Mouse (Mus musculus): ENCODE data around the gene Coro7. TPM values are rescaled to one million over a fixed set of nuclear protein-coding genes. Genes with fewer than 3 reads are reported as not detected.
"Not testable (repeated sequence)": the region's sequence is repeated elsewhere in the genome, so short reads cannot be mapped to it uniquely, and the experiment has no call there.

Coro7 gene
- polyA plus RNA-seq, 1 experiment from 2014 or later = 14.4 TPM

DNA sequence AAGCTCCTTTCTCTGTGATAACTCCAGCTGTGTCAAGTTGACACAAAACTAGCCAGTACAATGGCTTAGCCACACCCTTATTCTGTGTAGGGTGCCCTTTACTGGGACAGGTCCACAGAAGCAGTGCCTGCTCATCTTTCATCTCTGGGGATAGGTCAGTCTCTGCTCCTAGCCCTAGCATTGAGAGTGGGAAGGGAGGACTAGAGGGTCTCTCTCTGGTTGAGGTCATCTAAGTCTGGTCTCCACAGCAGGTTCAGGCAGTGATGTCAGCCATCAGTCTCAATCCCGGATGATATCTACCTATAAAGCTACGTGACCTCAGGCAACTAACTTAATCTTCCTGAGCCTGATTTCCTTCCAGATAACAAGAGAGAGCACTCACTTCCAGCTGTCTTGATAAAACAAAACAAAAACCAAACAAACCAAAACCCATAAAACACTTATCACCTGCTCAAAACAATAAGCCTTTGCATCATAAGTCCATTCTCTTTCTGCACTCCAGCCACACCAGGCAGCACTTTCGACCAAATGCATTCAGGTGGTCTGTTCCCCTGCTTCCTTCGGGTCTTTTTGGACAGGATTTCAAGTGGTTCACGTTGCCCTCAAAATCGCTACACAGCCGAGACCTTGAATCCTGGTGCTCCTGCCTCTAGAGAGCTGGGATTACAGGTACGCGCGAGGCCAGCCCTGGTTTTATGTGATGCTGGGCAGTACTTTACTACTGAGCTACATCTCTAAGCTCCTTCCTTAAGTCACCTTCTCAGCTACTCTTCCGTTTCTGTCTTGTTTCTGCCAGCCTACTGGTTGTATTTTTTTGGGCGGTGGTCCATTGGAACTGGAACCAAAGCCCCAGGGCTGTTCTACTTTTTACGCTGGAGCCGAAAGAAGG is 93.7 kb downstream of the Coro7 start:
- H3K36me3 ChIP-seq (ENCODE audit: control insufficient read depth, insufficient read depth, low read length) = no peaks in the 10 kb centered on the region
- peak overlapping the region; percentile 27 for H3K4me3 ChIP-seq (ENCODE audit: low read depth, low read length)
- H3K4me1 ChIP-seq (replicated peaks; ENCODE audit: control insufficient read depth, insufficient read depth, low read length) = peaks cover 2% of the 10 kb centered on the region; the same call in 1 of the 2 replicates
- DNase-seq (ENCODE audit: low spot score) (no peak), ATAC-seq (ENCODE audit: low FRiP score) (peak; percentile 61)
- no peaks in the 10 kb centered on the region for H3K9me3 ChIP-seq (ENCODE audit: control insufficient read depth, low read length)
- no peaks in the 10 kb centered on the region for H3K27me3 ChIP-seq (ENCODE audit: control insufficient read depth, insufficient read depth, low read length)
- H3K4me2 ChIP-seq (replicated peaks; ENCODE audit: low read depth, low read length) = peak overlapping the region; percentile 39
- 14% methylated on average over 14 of the region's 14 CpGs for WGBS
- H3K27ac ChIP-seq (ENCODE audit: low read depth, low read length) = peak overlapping the region; percentile 77
- H3K9ac ChIP-seq (ENCODE audit: low read depth, low read length) = peak overlapping the region; percentile 48

DNA sequence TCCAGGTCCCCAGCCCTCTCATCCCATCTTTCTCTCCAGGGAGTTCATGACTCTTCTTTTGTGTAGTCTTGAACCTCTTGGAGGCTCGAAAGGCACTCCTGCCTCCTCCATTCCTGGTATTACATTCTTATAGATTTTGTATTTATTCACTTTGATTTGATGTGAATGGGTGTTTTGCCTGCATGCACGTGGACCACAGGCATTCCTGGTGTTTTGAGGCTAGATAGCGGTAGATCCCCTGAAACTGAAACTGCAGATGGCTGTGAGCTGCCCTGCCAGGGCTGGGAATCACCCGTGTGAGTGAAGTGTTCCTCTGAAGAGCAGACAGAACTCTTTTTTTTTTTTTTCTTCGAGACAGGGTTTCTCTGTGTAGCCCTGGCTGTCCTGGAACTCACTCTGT is 95.1 kb downstream of the Coro7 start:
- DNase-seq (ENCODE audit: low spot score) = no peak
- Histone ChIP-seq H3K27ac (ENCODE audit: low read depth, low read length) (no peak overlapping the region), H3K4me3 (ENCODE audit: low read depth, low read length) (no peak overlapping the region), H3K9ac (ENCODE audit: low read depth, low read length) (no peak overlapping the region), H3K9me3 (ENCODE audit: control insufficient read depth, low read length) (no peaks in the 10 kb centered on the region), H3K4me2 (replicated peaks; ENCODE audit: low read depth, low read length) (no peak overlapping the region), H3K4me1 (replicated peaks; ENCODE audit: control insufficient read depth, insufficient read depth, low read length) (peaks cover 2% of the 10 kb centered on the region; the same call in 1 of the 2 replicates), H3K27me3 (ENCODE audit: control insufficient read depth, insufficient read depth, low read length) (no peaks in the 10 kb centered on the region), H3K36me3 (ENCODE audit: control insufficient read depth, insufficient read depth, low read length) (no peaks in the 10 kb centered on the region)
- 84% methylated on average over 5 of the region's 5 CpGs for WGBS
- ATAC-seq (ENCODE audit: low FRiP score) = no peak

DNA sequence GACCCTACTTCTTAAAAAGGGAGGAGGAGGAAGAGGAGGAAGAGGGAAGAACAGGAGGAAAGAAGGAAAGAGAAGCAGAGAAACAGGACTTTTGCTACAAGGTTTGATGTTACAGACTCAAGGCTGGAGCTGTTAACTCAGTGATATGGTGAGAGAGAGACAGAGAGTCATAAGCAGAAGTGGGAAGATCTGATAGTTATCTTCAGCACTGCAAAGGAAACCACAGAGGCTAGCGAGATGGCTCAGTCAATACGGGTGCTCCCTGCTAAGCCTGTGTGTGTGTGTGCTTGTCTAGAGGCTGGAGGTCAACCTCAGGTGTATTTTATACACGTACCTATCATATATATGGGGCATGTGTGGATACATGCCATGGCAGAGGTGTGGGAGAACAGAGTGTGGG is 95.8 kb downstream of the Coro7 start:
- H3K4me2 ChIP-seq (replicated peaks; ENCODE audit: low read depth, low read length) = no peak overlapping the region
- H3K4me3 ChIP-seq (ENCODE audit: low read depth, low read length) = no peak overlapping the region
- 88% methylated on average over 3 of the region's 3 CpGs for WGBS
- H3K27me3 ChIP-seq (ENCODE audit: control insufficient read depth, insufficient read depth, low read length) = no peaks in the 10 kb centered on the region
- H3K4me1 ChIP-seq (replicated peaks; ENCODE audit: control insufficient read depth, insufficient read depth, low read length) = peaks cover 2% of the 10 kb centered on the region; the same call in 1 of the 2 replicates
- ATAC-seq (ENCODE audit: low FRiP score) = no peak
- no peak overlapping the region for H3K27ac ChIP-seq (ENCODE audit: low read depth, low read length)
- no peaks in the 10 kb centered on the region for H3K9me3 ChIP-seq (ENCODE audit: control insufficient read depth, low read length)
- no peaks in the 10 kb centered on the region for H3K36me3 ChIP-seq (ENCODE audit: control insufficient read depth, insufficient read depth, low read length)
- no peak for DNase-seq (ENCODE audit: low spot score)
- H3K9ac ChIP-seq (ENCODE audit: low read depth, low read length) = no peak overlapping the region

DNA sequence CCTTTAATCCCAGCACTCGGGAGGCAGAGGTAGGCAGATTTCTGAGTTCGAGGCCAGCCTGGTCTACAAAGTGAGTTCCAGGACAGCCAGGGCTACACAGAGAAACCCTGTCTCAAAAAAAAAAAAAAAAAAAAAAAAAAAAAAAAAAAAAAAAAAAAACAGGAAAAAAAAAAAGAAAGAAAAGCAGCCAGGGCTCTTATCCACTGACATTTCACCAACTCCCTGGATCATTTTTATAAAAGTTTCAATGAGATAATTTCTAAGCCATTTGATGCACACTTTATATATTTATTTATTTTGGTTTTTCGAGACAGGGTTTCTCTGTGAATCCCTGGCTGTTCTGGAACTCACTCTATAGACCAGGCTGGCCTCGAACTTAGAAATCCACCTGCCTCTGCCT is 98.4 kb downstream of the Coro7 start:
- 86% methylated on average over 4 of the region's 4 CpGs for whole genome bisulfite sequencing
- DNase-seq (ENCODE audit: low spot score); H3K36me3 ChIP-seq (ENCODE audit: control insufficient read depth, insufficient read depth, low read length); H3K4me3 ChIP-seq (ENCODE audit: low read depth, low read length); H3K4me1 ChIP-seq (replicated peaks; ENCODE audit: control insufficient read depth, insufficient read depth, low read length); ATAC-seq (ENCODE audit: low FRiP score); H3K27me3 ChIP-seq (ENCODE audit: control insufficient read depth, insufficient read depth, low read length); H3K9me3 ChIP-seq (ENCODE audit: control insufficient read depth, low read length); H3K4me2 ChIP-seq (replicated peaks; ENCODE audit: low read depth, low read length); H3K9ac ChIP-seq (ENCODE audit: low read depth, low read length); H3K27ac ChIP-seq (ENCODE audit: low read depth, low read length): not testable (repeated sequence)

DNA sequence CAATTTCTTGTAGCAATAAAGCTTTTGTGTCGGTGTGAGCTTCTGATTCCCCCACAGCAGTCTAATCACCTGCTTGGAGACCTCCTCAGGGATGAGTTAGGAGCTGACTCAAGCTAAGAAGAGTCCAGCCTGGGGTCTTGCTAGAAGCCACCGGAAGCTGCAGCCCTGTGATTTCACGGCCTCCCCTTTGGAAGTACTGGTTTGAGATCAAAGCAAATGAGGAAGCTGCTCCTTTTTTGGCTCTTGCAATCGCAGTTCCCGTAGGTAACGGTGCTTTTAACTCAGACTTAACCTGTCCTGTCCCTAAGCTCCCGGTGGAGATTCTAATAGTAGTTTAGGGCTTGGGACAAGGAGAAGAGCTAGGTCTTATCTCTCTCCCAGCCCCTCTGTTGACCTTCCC is 100.9 kb downstream of the Coro7 start:
- Histone ChIP-seq H3K4me2 (replicated peaks; ENCODE audit: low read depth, low read length) (no peak overlapping the region), H3K27ac (ENCODE audit: low read depth, low read length) (no peak overlapping the region), H3K4me3 (ENCODE audit: low read depth, low read length) (no peak overlapping the region), H3K9ac (ENCODE audit: low read depth, low read length) (no peak overlapping the region), H3K36me3 (ENCODE audit: control insufficient read depth, insufficient read depth, low read length) (no peaks in the 10 kb centered on the region), H3K4me1 (replicated peaks; ENCODE audit: control insufficient read depth, insufficient read depth, low read length) (no peaks in the 10 kb centered on the region), H3K9me3 (ENCODE audit: control insufficient read depth, low read length) (no peaks in the 10 kb centered on the region), H3K27me3 (ENCODE audit: control insufficient read depth, insufficient read depth, low read length) (no peaks in the 10 kb centered on the region)
- 78% methylated on average over 7 of the region's 7 CpGs for WGBS
- ATAC-seq (ENCODE audit: low FRiP score) (no peak), DNase-seq (ENCODE audit: low spot score) (no peak)

DNA sequence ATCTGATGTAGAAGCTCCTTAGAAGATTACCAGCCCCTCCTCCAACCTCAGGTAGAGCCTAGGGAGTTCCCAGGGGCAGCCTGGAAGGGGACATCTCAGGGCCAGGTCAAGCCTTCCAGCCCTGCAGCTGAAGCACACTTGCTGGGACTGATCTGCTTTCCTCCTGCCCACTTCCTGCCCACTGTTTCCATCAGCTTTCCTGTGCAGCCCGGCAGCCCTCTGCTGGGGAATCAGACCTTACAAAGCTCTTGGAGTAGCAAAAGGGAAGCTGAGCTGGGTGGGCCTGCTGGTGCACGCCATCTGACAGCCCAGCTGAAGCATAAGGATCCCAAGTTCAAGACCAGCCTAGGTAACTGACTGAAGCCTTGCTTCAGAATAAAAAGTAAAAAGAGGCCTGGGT is 102.7 kb downstream of the Coro7 start:
- ATAC-seq (ENCODE audit: low FRiP score) (no peak), DNase-seq (ENCODE audit: low spot score) (no peak)
- H3K27me3 ChIP-seq (ENCODE audit: control insufficient read depth, insufficient read depth, low read length) = no peaks in the 10 kb centered on the region
- no peaks in the 10 kb centered on the region for H3K36me3 ChIP-seq (ENCODE audit: control insufficient read depth, insufficient read depth, low read length)
- H3K9ac ChIP-seq (ENCODE audit: low read depth, low read length) = no peak overlapping the region
- 65% methylated on average over 2 of the region's 2 CpGs for WGBS
- no peaks in the 10 kb centered on the region for H3K4me1 ChIP-seq (replicated peaks; ENCODE audit: control insufficient read depth, insufficient read depth, low read length)
- H3K4me2 ChIP-seq (replicated peaks; ENCODE audit: low read depth, low read length) = no peak overlapping the region
- no peaks in the 10 kb centered on the region for H3K9me3 ChIP-seq (ENCODE audit: control insufficient read depth, low read length)
- no peak overlapping the region for H3K4me3 ChIP-seq (ENCODE audit: low read depth, low read length)
- no peak overlapping the region for H3K27ac ChIP-seq (ENCODE audit: low read depth, low read length)

Other genes starting within 250 kb of the Coro7 start
- 21.2 and 26.9 TPM in 2 replicates for gene Srl, start 138.0 kb downstream of the Coro7 start, polyA plus RNA-seq (2014; fragmentation: Nextera tagmentation; extraction: Ambion mirVana)
- 16.1 TPM in 2 replicates for gene Tfap4, start 119.9 kb downstream of the Coro7 start, polyA plus RNA-seq (2014; fragmentation: Nextera tagmentation; extraction: Ambion mirVana)
- gene Glis2, start 85.1 kb downstream of the Coro7 start, polyA plus RNA-seq (2014; fragmentation: Nextera tagmentation; extraction: Ambion mirVana) = 26.3 and 27.6 TPM in 2 replicates
- 113 and 117 TPM in 2 replicates for gene Pam16, start 54.8 kb downstream of the Coro7 start, polyA plus RNA-seq (2014; fragmentation: Nextera tagmentation; extraction: Ambion mirVana)
- 7.9 and 9.4 TPM in 2 replicates for gene Vasn, start 39.8 kb downstream of the Coro7 start, polyA plus RNA-seq (2014; fragmentation: Nextera tagmentation; extraction: Ambion mirVana)
- gene Dnaja3, start 39.8 kb downstream of the Coro7 start, polyA plus RNA-seq (2014; fragmentation: Nextera tagmentation; extraction: Ambion mirVana) = 49.1 and 54.0 TPM in 2 replicates
- 147 and 162 TPM in 2 replicates for gene Nmral1, start 39.6 kb upstream of the Coro7 start, polyA plus RNA-seq (2014; fragmentation: Nextera tagmentation; extraction: Ambion mirVana)
- 91.3 and 96.4 TPM in 2 replicates for gene Hmox2, start 46.6 kb upstream of the Coro7 start, polyA plus RNA-seq (2014; fragmentation: Nextera tagmentation; extraction: Ambion mirVana)
- gene Cdip1, start 110.5 kb upstream of the Coro7 start, polyA plus RNA-seq (2014; fragmentation: Nextera tagmentation; extraction: Ambion mirVana) = 76.1 and 80.5 TPM in 2 replicates
- 0.11 and 0.17 TPM in 2 replicates for gene 4930562C15Rik, start 155.6 kb upstream of the Coro7 start, polyA plus RNA-seq (2014; fragmentation: Nextera tagmentation; extraction: Ambion mirVana)
- gene Ubald1, start 200.5 kb upstream of the Coro7 start, polyA plus RNA-seq (2014; fragmentation: Nextera tagmentation; extraction: Ambion mirVana) = 26.1 and 28.9 TPM in 2 replicates
- gene Mgrn1, start 206.5 kb upstream of the Coro7 start, polyA plus RNA-seq (2014; fragmentation: Nextera tagmentation; extraction: Ambion mirVana) = 61.3 and 68.8 TPM in 2 replicates